Mouse (Mus musculus): ENCODE results near the gene Denr. TPM values are rescaled to one million over a fixed set of nuclear protein-coding genes. Genes with fewer than 3 reads are reported as not detected.

Denr gene
- polyA plus RNA-seq, 1 experiment from 2014 or later = 176 TPM

- H3K4me3 ChIP-seq (ENCODE audit: low read depth, low read length) = no peak overlapping the region
- WGBS = 85% methylated on average over 13 of the region's 13 CpGs
- no peaks in the 10 kb centered on the region for H3K4me1 ChIP-seq (ENCODE audit: control insufficient read depth, insufficient read depth, low read length)
- H3K36me3 ChIP-seq (ENCODE audit: control insufficient read depth, insufficient read depth, low read length) = no peaks in the 10 kb centered on the region
- no peak overlapping the region for H3K9ac ChIP-seq (ENCODE audit: low read length)
- no peak for ATAC-seq (ENCODE audit: low FRiP score)
- no peak for DNase-seq (ENCODE audit: low spot score, missing footprints)
- no peak overlapping the region for H3K4me2 ChIP-seq
- H3K9me3 ChIP-seq (ENCODE audit: control insufficient read depth, low read length) = no peaks in the 10 kb centered on the region
- no peak overlapping the region for H3K27ac ChIP-seq (ENCODE audit: low read depth, low read length)
- no peaks in the 10 kb centered on the region for H3K27me3 ChIP-seq (ENCODE audit: control insufficient read depth, insufficient read depth, low read length)
Observed at GRCm38 (mm10) chr5:123897352-123897751, 9.6 kb upstream of the Denr start.

GRCm38 (mm10) chr5:123904059-123904672, 2.8 kb upstream of the Denr start:
- peaks cover 12% of the 10 kb centered on the region for H3K4me1 ChIP-seq (ENCODE audit: control insufficient read depth, insufficient read depth, low read length)
- WGBS = 73% methylated on average over 11 of the region's 11 CpGs
- H3K27me3 ChIP-seq (ENCODE audit: control insufficient read depth, insufficient read depth, low read length) = no peaks in the 10 kb centered on the region
- no peak overlapping the region for H3K9ac ChIP-seq (ENCODE audit: low read length)
- ATAC-seq (ENCODE audit: low FRiP score) (no peak), DNase-seq (ENCODE audit: low spot score, missing footprints) (no peak)
- H3K27ac ChIP-seq (ENCODE audit: low read depth, low read length) = no peak overlapping the region
- no peak overlapping the region for H3K4me2 ChIP-seq
- H3K9me3 ChIP-seq (ENCODE audit: control insufficient read depth, low read length) = no peaks in the 10 kb centered on the region
- no peak overlapping the region for H3K4me3 ChIP-seq (ENCODE audit: low read depth, low read length)
- H3K36me3 ChIP-seq (ENCODE audit: control insufficient read depth, insufficient read depth, low read length) = peaks cover 2% of the 10 kb centered on the region; the same call in 1 of the 2 replicates

- H3K4me1 ChIP-seq (ENCODE audit: control insufficient read depth, insufficient read depth, low read length) = peaks cover 12% of the 10 kb centered on the region
- peak overlapping the region; percentile 81; the same call in 1 of the 2 replicates for H3K4me3 ChIP-seq (ENCODE audit: low read depth, low read length)
- H3K27me3 ChIP-seq (ENCODE audit: control insufficient read depth, insufficient read depth, low read length) = no peaks in the 10 kb centered on the region
- peak overlapping the region; percentile 27; the same call in 1 of the 2 replicates for H3K4me2 ChIP-seq
- H3K9me3 ChIP-seq (ENCODE audit: control insufficient read depth, low read length) = no peaks in the 10 kb centered on the region
- 76% methylated on average over 17 of the region's 17 CpGs for WGBS
- peaks cover 10% of the 10 kb centered on the region for H3K36me3 ChIP-seq (ENCODE audit: control insufficient read depth, insufficient read depth, low read length)
- H3K9ac ChIP-seq (ENCODE audit: low read length) = 0 out of 2 replicates have a peak overlapping the region, but pooled peaks have one; percentile 30
- peak; percentile 88 for DNase-seq (ENCODE audit: low spot score, missing footprints)
- no peak for ATAC-seq (ENCODE audit: low FRiP score)
- H3K27ac ChIP-seq (ENCODE audit: low read depth, low read length) = no peak overlapping the region
Observed at GRCm38 (mm10) chr5:123906146-123906975, 614 bp upstream of the Denr start.

DNA sequence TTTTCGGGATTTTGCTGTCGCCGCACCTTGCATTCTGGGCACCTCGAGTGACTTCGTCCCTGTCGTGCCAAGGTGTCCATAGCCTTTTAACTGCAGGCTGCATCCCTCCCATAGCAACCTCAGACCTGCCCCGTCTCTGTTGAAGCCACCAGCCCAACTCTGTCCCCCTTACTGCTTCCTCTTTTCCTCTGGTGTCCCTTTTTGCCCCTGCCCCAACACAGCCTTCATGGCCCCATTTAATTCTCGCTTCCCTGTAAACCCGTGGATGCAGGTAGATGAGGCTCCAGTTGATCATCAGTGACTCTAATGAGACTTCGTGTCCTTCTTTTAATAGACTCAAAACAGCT, 629 bp downstream of the Denr start:
- H3K4me3 ChIP-seq (ENCODE audit: low read depth, low read length) = peak overlapping the region; percentile 81
- no peak overlapping the region for H3K27ac ChIP-seq (ENCODE audit: low read depth, low read length)
- H3K4me1 ChIP-seq (ENCODE audit: control insufficient read depth, insufficient read depth, low read length) = peaks cover 12% of the 10 kb centered on the region
- no peaks in the 10 kb centered on the region for H3K27me3 ChIP-seq (ENCODE audit: control insufficient read depth, insufficient read depth, low read length)
- no peaks in the 10 kb centered on the region for H3K9me3 ChIP-seq (ENCODE audit: control insufficient read depth, low read length)
- DNase-seq (ENCODE audit: low spot score, missing footprints) (no peak), ATAC-seq (ENCODE audit: low FRiP score) (no peak)
- H3K9ac ChIP-seq (ENCODE audit: low read length) = peak overlapping the region; percentile 94
- 8% methylated on average over 10 of the region's 10 CpGs for WGBS
- peak overlapping the region; percentile 95 for H3K4me2 ChIP-seq
- H3K36me3 ChIP-seq (ENCODE audit: control insufficient read depth, insufficient read depth, low read length) = peaks cover 10% of the 10 kb centered on the region

GRCm38 (mm10) chr5:123914852-123915251, 7.9 kb downstream of the Denr start:
- DNase-seq (ENCODE audit: low spot score, missing footprints) (no peak), ATAC-seq (ENCODE audit: low FRiP score) (no peak)
- H3K27ac ChIP-seq (ENCODE audit: low read depth, low read length) = no peak overlapping the region
- H3K27me3 ChIP-seq (ENCODE audit: control insufficient read depth, insufficient read depth, low read length) = no peaks in the 10 kb centered on the region
- no peaks in the 10 kb centered on the region for H3K9me3 ChIP-seq (ENCODE audit: control insufficient read depth, low read length)
- 91% methylated on average over 3 of the region's 3 CpGs for WGBS
- H3K36me3 ChIP-seq (ENCODE audit: control insufficient read depth, insufficient read depth, low read length) = peaks cover 16% of the 10 kb centered on the region
- H3K4me2 ChIP-seq = no peak overlapping the region
- H3K9ac ChIP-seq (ENCODE audit: low read length) = no peak overlapping the region
- H3K4me1 ChIP-seq (ENCODE audit: control insufficient read depth, insufficient read depth, low read length) = no peaks in the 10 kb centered on the region
- no peak overlapping the region for H3K4me3 ChIP-seq (ENCODE audit: low read depth, low read length)

DNA sequence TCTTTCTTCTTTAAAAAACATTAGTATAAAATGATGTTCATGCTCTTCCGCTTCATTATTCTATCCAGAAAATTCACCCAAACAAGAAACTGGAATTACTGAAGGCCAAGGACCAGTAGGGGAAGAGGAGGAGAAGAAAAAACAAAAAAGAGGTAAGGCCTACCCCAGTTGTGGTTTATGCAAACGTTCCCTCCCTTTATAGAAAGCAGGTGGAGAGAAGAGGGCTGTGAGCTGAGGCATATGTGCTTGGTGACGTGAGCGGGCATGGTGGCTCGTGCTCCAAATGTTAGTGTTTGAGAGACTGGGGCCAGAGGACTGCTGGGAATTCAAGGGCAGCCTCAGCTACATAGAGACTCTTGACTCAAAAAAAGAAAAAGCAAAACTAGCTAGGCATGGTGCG, 15.1 kb downstream of the Denr start:
- DNase-seq (ENCODE audit: low spot score, missing footprints) = no peak
- Histone ChIP-seq H3K4me2 (no peak overlapping the region), H3K27ac (ENCODE audit: low read depth, low read length) (no peak overlapping the region), H3K9ac (ENCODE audit: low read length) (no peak overlapping the region), H3K9me3 (ENCODE audit: control insufficient read depth, low read length) (no peaks in the 10 kb centered on the region), H3K4me1 (ENCODE audit: control insufficient read depth, insufficient read depth, low read length) (no peaks in the 10 kb centered on the region), H3K36me3 (ENCODE audit: control insufficient read depth, insufficient read depth, low read length) (peaks cover 27% of the 10 kb centered on the region), H3K4me3 (ENCODE audit: low read depth, low read length) (no peak overlapping the region), H3K27me3 (ENCODE audit: control insufficient read depth, insufficient read depth, low read length) (no peaks in the 10 kb centered on the region)
- no peak for ATAC-seq (ENCODE audit: low FRiP score)
- WGBS = 98% methylated on average over 6 of the region's 6 CpGs

DNA sequence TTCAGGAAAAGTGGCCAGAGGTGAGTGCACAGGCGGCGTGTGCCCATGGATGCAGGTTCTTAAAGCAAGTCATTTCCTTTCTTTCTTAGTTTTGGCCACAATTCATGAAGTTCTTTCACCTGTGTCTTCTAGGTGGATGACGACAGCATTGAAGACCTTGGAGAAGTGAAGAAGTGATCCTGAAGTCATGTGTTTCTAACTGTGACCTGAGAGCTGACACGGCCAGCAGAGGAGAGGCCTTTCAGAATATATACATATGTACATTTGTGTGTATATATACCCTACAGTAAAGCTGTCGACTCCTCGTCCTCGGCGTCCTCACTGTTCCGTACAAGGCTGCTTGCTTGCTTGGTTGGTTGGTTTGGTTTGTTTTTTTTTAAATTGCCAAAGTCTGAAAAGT, 20.1 kb downstream of the Denr start, which contains the start of gene Gm43518:
TSS of gene Gm43518 (plus strand) at position 301 of the 400 bp plus-strand sequence.
- 94% methylated on average over 9 of the region's 9 CpGs for WGBS
- peaks cover 20% of the 10 kb centered on the region for H3K36me3 ChIP-seq (ENCODE audit: control insufficient read depth, insufficient read depth, low read length)
- no peak within 1 kb of the TSS for H3K27ac ChIP-seq (ENCODE audit: low read depth, low read length)
- H3K9me3 ChIP-seq (ENCODE audit: control insufficient read depth, low read length) = no peaks in the 10 kb centered on the region
- peaks cover 3% of the 10 kb centered on the region; the same call in 1 of the 2 replicates for H3K4me1 ChIP-seq (ENCODE audit: control insufficient read depth, insufficient read depth, low read length)
- no peaks in the 10 kb centered on the region for H3K27me3 ChIP-seq (ENCODE audit: control insufficient read depth, insufficient read depth, low read length)
- H3K4me2 ChIP-seq = no peak within 1 kb of the TSS
- ATAC-seq (ENCODE audit: low FRiP score) (no peak), DNase-seq (ENCODE audit: low spot score, missing footprints) (no peak)
- no peak within 1 kb of the TSS for H3K9ac ChIP-seq (ENCODE audit: low read length)
- no peak within 1 kb of the TSS for H3K4me3 ChIP-seq (ENCODE audit: low read depth, low read length)

GRCm38 (mm10) chr5:123930508-123930989, 23.6 kb downstream of the Denr start, which contains the start of gene Ccdc62:
Ccdc62 (plus strand) TSS chr5:123930679.
- ATAC-seq (ENCODE audit: low FRiP score) (peak; percentile 97), DNase-seq (ENCODE audit: low spot score, missing footprints) (peak; percentile 99)
- H3K27me3 ChIP-seq (ENCODE audit: control insufficient read depth, insufficient read depth, low read length) = no peaks in the 10 kb centered on the region
- H3K4me3 ChIP-seq (ENCODE audit: low read depth, low read length) = peak within 1 kb of the TSS; percentile 73
- peak within 1 kb of the TSS; percentile 94 for H3K9ac ChIP-seq (ENCODE audit: low read length)
- WGBS = under 1% methylated on average over 56 of the region's 56 CpGs
- peak within 1 kb of the TSS; percentile 55 for H3K4me2 ChIP-seq
- peaks cover 3% of the 10 kb centered on the region; the same call in 1 of the 2 replicates for H3K4me1 ChIP-seq (ENCODE audit: control insufficient read depth, insufficient read depth, low read length)
- H3K27ac ChIP-seq (ENCODE audit: low read depth, low read length) = peak within 1 kb of the TSS; percentile 67
- peaks cover 4% of the 10 kb centered on the region; the same call in 1 of the 2 replicates for H3K36me3 ChIP-seq (ENCODE audit: control insufficient read depth, insufficient read depth, low read length)
- H3K9me3 ChIP-seq (ENCODE audit: control insufficient read depth, low read length) = no peaks in the 10 kb centered on the region

DNA sequence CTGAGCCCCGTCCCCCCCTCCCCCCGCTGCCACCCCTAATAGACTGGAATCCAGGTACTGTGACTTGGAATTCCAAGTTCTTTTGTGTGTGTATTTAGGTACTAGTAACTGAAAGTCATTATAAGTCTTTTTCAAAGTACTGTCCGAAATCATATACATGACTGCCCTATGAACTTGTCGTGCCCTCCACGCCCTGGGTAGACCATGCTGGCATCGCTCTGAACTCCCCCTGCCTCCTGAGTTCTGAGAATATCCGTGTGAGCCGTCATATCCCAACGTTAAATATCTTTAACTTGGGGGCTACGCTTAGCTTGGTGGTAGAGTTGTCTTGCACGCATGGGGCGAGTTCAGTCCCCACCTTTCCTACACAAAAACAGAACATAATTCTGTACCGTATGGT, 24.2 kb downstream of the Denr start:
- no peak for DNase-seq (ENCODE audit: low spot score, missing footprints)
- Histone ChIP-seq H3K4me1 (ENCODE audit: control insufficient read depth, insufficient read depth, low read length) (peaks cover 3% of the 10 kb centered on the region; the same call in 1 of the 2 replicates), H3K4me3 (ENCODE audit: low read depth, low read length) (peak overlapping the region; percentile 73), H3K9ac (ENCODE audit: low read length) (peak overlapping the region; percentile 94), H3K36me3 (ENCODE audit: control insufficient read depth, insufficient read depth, low read length) (peaks cover 4% of the 10 kb centered on the region; the same call in 1 of the 2 replicates), H3K27ac (ENCODE audit: low read depth, low read length) (no peak overlapping the region), H3K27me3 (ENCODE audit: control insufficient read depth, insufficient read depth, low read length) (no peaks in the 10 kb centered on the region), H3K4me2 (peak overlapping the region; percentile 55), H3K9me3 (ENCODE audit: control insufficient read depth, low read length) (no peaks in the 10 kb centered on the region)
- ATAC-seq (ENCODE audit: low FRiP score) = no peak
- 53% methylated on average over 13 of the region's 13 CpGs for WGBS

All from midbrain, embryonic 11.5 days (tissue).